Mouse (Mus musculus) C2C12 (cell line): ENCODE measurements at regions not wholly inside any gene's neighbourhood (a gene's known extent, or its start where the extent isn't known, plus 50 kb on each side); places are given as distances from the start of the nearest gene placed in this dataset.
A peak's percentile ranks its signal among the peaks of the same experiment; 100 is the strongest.

Experiments used
- CEBPB ChIP-seq: IDR thresholded peaks from one replicate; pipeline ENCODE4 v1.6.1; 2011; ENCODE audit warnings: low read depth, mild to moderate bottlenecking, control low read depth, moderate library complexity
- CTCF ChIP-seq: IDR thresholded peaks from one replicate; pipeline ENCODE4 v1.5.1; 2011; ENCODE audit not compliant: control insufficient read depth, insufficient read depth, insufficient read length
- USF1 ChIP-seq: IDR thresholded peaks from one replicate; pipeline ENCODE4 v1.6.1; 2011; ENCODE audit warnings: low read depth, mild to moderate bottlenecking, control low read depth, moderate library complexity

DNA sequence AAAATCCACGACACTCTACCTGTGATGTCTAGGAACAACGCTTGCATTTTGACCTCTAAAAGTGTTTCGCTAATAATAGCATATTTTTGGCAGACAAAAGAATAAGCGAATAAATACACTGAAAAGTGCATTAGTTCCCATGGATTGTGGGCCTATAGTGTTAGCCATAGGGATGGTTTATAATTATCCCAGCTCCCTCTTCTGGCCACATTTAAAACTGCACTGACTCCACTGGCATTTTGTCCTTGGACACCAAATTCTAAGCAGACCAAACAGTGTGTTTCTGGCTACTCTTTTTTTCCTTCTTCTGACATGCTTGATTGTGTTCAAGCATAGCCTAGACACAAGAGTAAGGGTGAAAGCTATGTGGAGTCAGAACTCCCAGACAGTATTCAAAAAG, 276.8 kb upstream of the Ank start:
- TF ChIP-seq CEBPB (no peak), CTCF (peak; percentile 49), USF1 (no peak)
